Mouse (Mus musculus) limb, embryonic 11.5 days (tissue): ENCODE data around the gene Sh3bgrl3. TPM values are rescaled to one million over a fixed set of nuclear protein-coding genes. Genes with fewer than 3 reads are reported as not detected.

Source experiments
- ATAC-seq: fragments of 200-750 bp; cut with Nextera tagmentation; 2 replicates; pipeline ENCODE4 v1.8.0; 2017; ENCODE audit warnings: low read depth; ENCODE audit not compliant: insufficient number of reproducible peaks, low FRiP score, low TSS enrichment
- DNase-seq: peaks from one replicate; pipeline ENCODE4 v3.0.0-alpha.2; 2015; ENCODE audit warnings: low spot score
- H3K27ac ChIP-seq: fragments of 300-500 bp; sonication (generic); replicated peaks from 2 replicates; pipeline ENCODE4 v1.5.1; 2014; ENCODE audit warnings: low read depth, mild to moderate bottlenecking, low read length
- H3K27me3 ChIP-seq: fragments of 300-500 bp; sonication (generic); 2 replicates; pipeline ENCODE4 v1.6.1; 2014; ENCODE audit warnings: mild to moderate bottlenecking, low read length, mixed read lengths; ENCODE audit not compliant: control insufficient read depth, insufficient read depth
- H3K36me3 ChIP-seq: fragments of 300-500 bp; sonication (generic); 2 replicates; pipeline ENCODE4 v1.6.1; 2014; ENCODE audit warnings: mild to moderate bottlenecking, low read length, moderate library complexity, mixed read lengths; ENCODE audit not compliant: control insufficient read depth, insufficient read depth
- H3K4me1 ChIP-seq: fragments of 300-500 bp; sonication (generic); 2 replicates; pipeline ENCODE4 v1.6.1; 2014; ENCODE audit warnings: low read length, mixed read lengths; ENCODE audit not compliant: control insufficient read depth, insufficient read depth
- H3K4me2 ChIP-seq: fragments of 300-500 bp; sonication (generic); 2 replicates; pipeline ENCODE4 v1.6.1; 2014; ENCODE audit warnings: low read depth, mild to moderate bottlenecking, moderate library complexity; ENCODE audit not compliant: severe bottlenecking
- H3K4me3 ChIP-seq: fragments of 300-500 bp; sonication (generic); 2 replicates; pipeline ENCODE4 v1.5.1; 2014; ENCODE audit warnings: low read depth, low read length
- H3K9ac ChIP-seq: fragments of 300-500 bp; sonication (generic); 2 replicates; pipeline ENCODE4 v1.6.1; 2014; ENCODE audit warnings: mild to moderate bottlenecking, low read length
- H3K9me3 ChIP-seq: fragments of 300-500 bp; sonication (generic); 2 replicates; pipeline ENCODE4 v1.6.1; 2016; ENCODE audit warnings: low read length; ENCODE audit not compliant: control insufficient read depth
- WGBS: fragments of 180-500 bp; shearing (Covaris S2); extraction: QIAGEN DNeasy Blood & Tissue Kit; methylation state at CpG from one replicate; pipeline ENCODE4 v1.1.7; 2014; 5-methylcytosine and 5-hydroxymethylcytosine counted together
- polyA plus RNA-seq: library from polyadenylated mRNA; unstranded; fragments of >200 nt; fragmentation: Nextera tagmentation; extraction: Ambion mirVana; gene quantifications from 2 replicates; pipeline ENCODE4 v1.2.1, GENCODE M21; 2014

The Sh3bgrl3 gene
- polyA plus RNA-seq, 1 experiment from 2014 or later = 345 TPM

DNA sequence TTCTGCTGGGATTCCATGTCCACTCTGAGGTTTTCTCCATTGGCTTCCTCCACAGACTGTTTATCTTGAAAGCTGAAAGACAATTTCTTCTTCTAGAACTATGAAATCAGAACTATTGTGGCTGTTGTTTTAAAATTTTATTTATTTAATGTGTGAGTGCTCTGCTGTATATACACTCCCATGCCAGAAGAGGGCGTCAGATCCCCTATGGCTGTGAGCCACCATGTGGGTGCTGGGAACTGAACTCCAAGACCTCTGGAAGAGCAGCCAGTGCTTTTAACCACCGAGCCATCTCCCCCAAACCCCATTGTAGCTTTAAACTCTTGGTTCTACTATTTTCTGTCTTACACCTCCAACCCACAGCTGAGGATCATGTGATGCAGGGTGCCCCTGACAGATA, 10.3 kb upstream of the Sh3bgrl3 start:
- Histone ChIP-seq H3K4me1 (peaks cover 15% of the 10 kb centered on the region), H3K27me3 (no peaks in the 10 kb centered on the region), H3K9me3 (no peaks in the 10 kb centered on the region), H3K4me3 (no peak overlapping the region), H3K4me2 (no peak overlapping the region), H3K27ac (no peak overlapping the region), H3K36me3 (peaks cover 3% of the 10 kb centered on the region; the same call in 1 of the 2 replicates), H3K9ac (no peak overlapping the region)
- DNase-seq (no peak), ATAC-seq (no peak)
- 90% methylated on average over 2 of the region's 2 CpGs for WGBS

DNA sequence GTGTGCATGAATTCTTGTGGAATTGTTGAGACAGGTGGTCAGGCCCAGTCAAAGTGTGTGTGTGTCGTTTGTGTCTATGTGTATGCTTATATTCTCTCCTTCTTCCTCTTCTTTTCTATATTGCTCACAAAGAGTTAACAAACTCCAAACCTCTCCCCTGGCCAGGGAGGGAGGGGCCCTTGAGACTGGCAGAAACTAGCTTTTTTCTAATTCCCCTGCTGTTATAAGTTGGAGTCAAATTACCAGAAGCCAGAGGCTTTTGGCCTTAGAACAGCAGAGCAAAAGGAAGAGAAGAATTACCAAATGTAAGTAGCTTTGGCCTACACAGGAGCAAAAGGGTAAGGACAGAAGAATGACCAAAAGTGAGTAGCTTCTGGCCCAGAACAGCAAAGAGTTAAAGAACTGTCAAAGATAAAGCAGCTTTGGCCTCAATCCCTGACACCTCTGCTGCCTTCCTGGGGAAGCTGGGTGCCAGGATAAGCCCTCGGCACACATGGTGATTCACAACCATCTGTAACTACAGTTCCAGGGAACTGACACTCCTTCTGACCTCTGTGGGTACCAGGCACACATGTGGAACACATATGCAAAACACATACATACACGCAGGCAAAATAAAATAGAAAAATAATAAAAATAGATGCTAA, 7.8 kb upstream of the Sh3bgrl3 start:
- peak; percentile 61 for DNase-seq
- Histone ChIP-seq H3K4me3 (no peak overlapping the region), H3K4me2 (no peak overlapping the region), H3K9ac (no peak overlapping the region), H3K27ac (no peak overlapping the region; the same call in 1 of the 2 replicates), H3K27me3 (no peaks in the 10 kb centered on the region), H3K9me3 (no peaks in the 10 kb centered on the region), H3K36me3 (0 out of 2 replicates have a peak, but pooled peaks cover 3% of the 10 kb centered on the region), H3K4me1 (peaks cover 15% of the 10 kb centered on the region)
- no peak for ATAC-seq
- 28% methylated on average over 3 of the region's 3 CpGs for WGBS

DNA sequence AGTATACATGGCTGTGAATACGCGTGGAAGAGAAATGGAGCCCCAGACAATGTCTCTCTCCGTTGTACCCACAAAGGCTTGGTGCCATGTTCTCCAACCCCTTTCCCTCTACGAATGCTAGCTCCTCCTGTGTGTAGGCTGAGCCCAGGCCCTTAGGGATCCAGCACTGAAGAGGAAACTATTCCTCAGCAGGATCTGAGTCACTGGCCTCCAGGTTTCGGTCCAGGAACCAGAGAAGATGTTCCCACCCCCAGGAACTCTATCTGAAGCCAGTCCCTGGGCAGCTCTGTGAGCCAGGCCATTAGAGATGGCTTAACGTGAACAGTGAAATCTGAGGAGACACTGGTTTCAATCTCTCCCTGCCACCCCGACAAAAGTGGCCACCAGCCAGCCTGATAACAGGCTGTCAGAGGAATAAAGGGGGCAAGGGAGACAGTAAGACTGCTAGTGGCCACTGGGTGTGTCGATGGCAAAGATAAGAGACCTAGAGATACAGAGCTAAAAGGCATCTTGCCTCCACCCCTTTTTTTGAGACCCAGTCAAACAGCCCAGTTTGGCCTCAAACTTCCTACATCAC, 4.0 kb upstream of the Sh3bgrl3 start:
- Histone ChIP-seq H3K27ac (no peak overlapping the region), H3K4me1 (peaks cover 31% of the 10 kb centered on the region), H3K36me3 (no peaks in the 10 kb centered on the region; the same call in 1 of the 2 replicates), H3K9me3 (no peaks in the 10 kb centered on the region), H3K27me3 (no peaks in the 10 kb centered on the region), H3K9ac (no peak overlapping the region), H3K4me3 (no peak overlapping the region), H3K4me2 (no peak overlapping the region)
- ATAC-seq (no peak), DNase-seq (no peak)
- WGBS = 74% methylated on average over 8 of the region's 8 CpGs

DNA sequence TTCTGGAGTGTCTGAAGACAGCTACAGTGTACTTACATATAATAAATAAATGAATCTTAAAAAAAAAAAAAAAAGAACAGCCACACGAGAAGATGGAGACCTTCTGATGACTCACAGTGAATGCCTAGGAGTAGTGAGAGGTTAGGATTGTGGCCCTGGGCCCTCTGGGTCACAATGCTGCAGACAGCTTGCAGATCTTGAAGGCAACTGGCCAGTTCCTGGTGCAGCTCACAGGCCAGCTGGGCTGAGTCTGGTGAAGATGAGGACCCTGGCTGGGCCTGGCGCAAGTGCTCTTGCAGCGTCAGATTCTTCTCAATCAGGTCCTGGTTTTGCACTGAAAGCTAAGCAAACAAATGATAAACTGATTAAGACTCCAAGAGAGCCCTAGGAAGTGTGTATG, 3.5 kb upstream of the Sh3bgrl3 start:
- no peaks in the 10 kb centered on the region; the same call in 1 of the 2 replicates for H3K36me3 ChIP-seq
- H3K4me2 ChIP-seq = no peak overlapping the region
- H3K4me1 ChIP-seq = peaks cover 35% of the 10 kb centered on the region
- no peak for DNase-seq
- WGBS = 94% methylated on average over 3 of the region's 3 CpGs
- H3K27ac ChIP-seq = no peak overlapping the region
- no peak overlapping the region for H3K4me3 ChIP-seq
- H3K27me3 ChIP-seq = no peaks in the 10 kb centered on the region
- H3K9me3 ChIP-seq = no peaks in the 10 kb centered on the region
- no peak overlapping the region for H3K9ac ChIP-seq
- no peak for ATAC-seq

DNA sequence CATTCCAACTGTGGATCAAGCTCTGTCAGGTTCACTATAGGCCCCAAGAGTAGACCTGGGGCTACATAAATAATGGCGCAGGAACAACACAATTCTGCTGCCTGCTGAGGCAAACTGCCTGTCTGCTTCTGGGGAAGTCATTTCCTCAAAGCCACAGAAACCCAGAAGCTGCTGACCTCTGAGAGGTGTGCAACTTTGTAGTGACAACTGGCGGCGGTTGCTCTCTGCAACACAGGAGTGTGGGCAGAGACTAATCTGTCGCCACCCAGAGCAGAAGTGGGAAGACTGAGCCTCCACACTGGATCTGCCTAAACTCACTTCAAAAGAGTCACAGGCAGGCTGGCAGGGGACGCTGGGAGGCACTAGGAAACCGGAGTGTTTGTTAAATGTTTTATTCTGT, 893 bp upstream of the Sh3bgrl3 start:
- no peak overlapping the region for H3K9ac ChIP-seq
- no peaks in the 10 kb centered on the region for H3K9me3 ChIP-seq
- H3K27ac ChIP-seq = peak overlapping the region; percentile 72; the same call in 1 of the 2 replicates
- peaks cover 21% of the 10 kb centered on the region for H3K4me1 ChIP-seq
- peak overlapping the region; percentile 64 for H3K4me3 ChIP-seq
- no peaks in the 10 kb centered on the region for H3K27me3 ChIP-seq
- 33% methylated on average over 6 of the region's 6 CpGs for WGBS
- ATAC-seq = no peak
- peak overlapping the region; percentile 89; the same call in 1 of the 2 replicates for H3K4me2 ChIP-seq
- DNase-seq = no peak
- no peaks in the 10 kb centered on the region; the same call in 1 of the 2 replicates for H3K36me3 ChIP-seq

DNA sequence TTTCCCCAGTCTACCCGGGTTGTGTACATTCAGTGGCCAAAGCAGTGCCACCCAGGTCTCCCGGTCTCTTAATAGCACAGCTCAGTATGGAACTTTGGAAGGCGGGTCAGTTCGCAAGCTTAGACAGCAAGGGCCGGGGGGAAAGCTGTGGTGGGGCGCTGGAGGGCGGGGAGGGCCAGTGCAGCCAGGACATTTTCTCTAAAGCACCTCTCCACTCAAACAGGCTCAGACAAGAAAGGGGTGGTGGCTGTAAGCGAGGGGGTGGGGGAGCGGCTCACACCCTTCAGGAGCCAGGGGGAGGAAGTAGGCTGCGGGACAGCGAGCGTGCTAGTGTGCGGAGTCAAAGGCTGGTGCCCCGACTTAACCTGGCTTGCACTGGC, 384 bp upstream of the Sh3bgrl3 start:
- peak overlapping the region; percentile 72 for H3K27ac ChIP-seq
- ATAC-seq (peak; percentile 37), DNase-seq (no peak)
- peak overlapping the region; percentile 78 for H3K9ac ChIP-seq
- 3% methylated on average over 14 of the region's 14 CpGs for WGBS
- peak overlapping the region; percentile 89 for H3K4me2 ChIP-seq
- H3K9me3 ChIP-seq = no peaks in the 10 kb centered on the region
- H3K4me3 ChIP-seq = peak overlapping the region; percentile 64
- no peaks in the 10 kb centered on the region for H3K27me3 ChIP-seq
- H3K4me1 ChIP-seq = peaks cover 21% of the 10 kb centered on the region
- H3K36me3 ChIP-seq = no peaks in the 10 kb centered on the region; the same call in 1 of the 2 replicates

DNA sequence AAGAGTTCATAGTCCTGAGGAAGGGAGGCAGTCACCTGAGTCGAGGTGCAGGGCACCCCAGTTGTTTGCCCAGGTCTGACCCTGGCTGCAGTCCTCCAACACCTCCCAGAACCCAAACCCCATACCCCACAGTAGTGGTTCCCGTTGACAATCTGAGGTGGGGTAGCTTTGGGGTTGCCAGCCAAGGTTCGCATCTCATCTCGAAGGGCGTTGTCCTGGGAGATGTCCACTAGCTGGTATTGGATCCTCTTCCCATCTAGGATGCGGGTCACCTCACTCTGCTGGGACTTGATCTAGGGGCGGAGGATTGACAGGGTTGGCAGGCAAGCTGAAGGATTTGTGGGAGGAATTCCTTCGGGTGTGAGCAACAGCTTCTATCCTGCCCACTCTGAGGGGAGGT, 796 bp downstream of the Sh3bgrl3 start:
- ATAC-seq = no peak
- no peak for DNase-seq
- 60% methylated on average over 8 of the region's 8 CpGs for WGBS
- Histone ChIP-seq H3K27ac (no peak overlapping the region), H3K36me3 (no peaks in the 10 kb centered on the region; the same call in 1 of the 2 replicates), H3K4me3 (peak overlapping the region; percentile 64), H3K27me3 (no peaks in the 10 kb centered on the region), H3K9me3 (no peaks in the 10 kb centered on the region), H3K9ac (peak overlapping the region; percentile 78), H3K4me2 (peak overlapping the region; percentile 89), H3K4me1 (peaks cover 21% of the 10 kb centered on the region)

DNA sequence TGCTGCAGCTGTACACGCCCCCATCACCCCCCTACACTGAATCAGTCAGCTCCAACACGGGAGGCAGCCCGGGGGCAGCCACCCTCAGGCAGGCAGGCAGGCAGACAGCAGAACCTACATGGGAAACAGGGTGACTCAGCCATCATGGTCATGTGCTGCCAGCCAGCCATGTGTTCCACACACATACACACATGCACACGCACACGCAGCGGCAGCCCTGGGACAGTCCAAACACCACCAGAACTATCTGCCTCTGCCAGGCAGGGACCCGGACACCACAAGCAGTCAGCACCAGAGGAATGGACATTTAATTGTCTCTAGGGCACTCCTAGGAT, 1.5 kb downstream of the Sh3bgrl3 start:
- H3K27ac ChIP-seq = no peak overlapping the region
- WGBS = 88% methylated on average over 7 of the region's 7 CpGs
- DNase-seq = no peak
- ATAC-seq = no peak
- no peaks in the 10 kb centered on the region; the same call in 1 of the 2 replicates for H3K36me3 ChIP-seq
- H3K9me3 ChIP-seq = no peaks in the 10 kb centered on the region
- H3K27me3 ChIP-seq = no peaks in the 10 kb centered on the region
- H3K4me3 ChIP-seq = no peak overlapping the region; the same call in 1 of the 2 replicates
- H3K4me2 ChIP-seq = no peak overlapping the region
- peaks cover 21% of the 10 kb centered on the region for H3K4me1 ChIP-seq
- H3K9ac ChIP-seq = peak overlapping the region; percentile 30; the same call in 1 of the 2 replicates
